Mouse (Mus musculus) ovary, postnatal 36 days (tissue): Measurements from ENCODE around the gene Hoxa5.
A peak's percentile ranks its signal among the peaks of the same experiment; 100 is the strongest.

ENCODE experiments used
- DNase-seq: peaks from one replicate; pipeline ENCODE4 v3.0.0; 2022; ENCODE audit warnings: low spot score, mixed read lengths

Hoxa5 gene

GRCm38 (mm10) chr6:52240389-52241000 is 36.1 kb upstream of the Hoxa5 start, which contains the start of gene Hoxa10:
Gene Hoxa10, minus strand, starts transcription at chr6:52240854.
- DNase-seq = peak; percentile 71

- no peak for DNase-seq
Measured at GRCm38 (mm10) chr6:52239625-52240388, 35.4 kb upstream of the Hoxa5 start.

- DNase-seq = no peak
Measured at GRCm38 (mm10) chr6:52238976-52239375, 34.6 kb upstream of the Hoxa5 start.

GRCm38 (mm10) chr6:52238155-52238545 is 33.8 kb upstream of the Hoxa5 start:
- no peak for DNase-seq

GRCm38 (mm10) chr6:52237346-52238154 is 33.2 kb upstream of the Hoxa5 start:
- no peak for DNase-seq

- no peak for DNase-seq
Measured at GRCm38 (mm10) chr6:52236806-52237205, 32.4 kb upstream of the Hoxa5 start.

- no peak for DNase-seq
Measured at GRCm38 (mm10) chr6:52235866-52236265, 31.5 kb upstream of the Hoxa5 start.

- no peak for DNase-seq
Measured at GRCm38 (mm10) chr6:52235267-52235666, 30.9 kb upstream of the Hoxa5 start.

GRCm38 (mm10) chr6:52234428-52235140 is 30.2 kb upstream of the Hoxa5 start:
- DNase-seq = no peak

GRCm38 (mm10) chr6:52233546-52234427 is 29.4 kb upstream of the Hoxa5 start:
- DNase-seq = no peak

GRCm38 (mm10) chr6:52232984-52233545 is 28.7 kb upstream of the Hoxa5 start:
- no peak for DNase-seq

- DNase-seq = no peak
Measured at GRCm38 (mm10) chr6:52232568-52232965, 28.2 kb upstream of the Hoxa5 start.

GRCm38 (mm10) chr6:52231885-52232567 is 27.6 kb upstream of the Hoxa5 start:
- DNase-seq = no peak

GRCm38 (mm10) chr6:52230516-52231165 is 26.3 kb upstream of the Hoxa5 start, which contains the start of gene Hoxa9:
Gene Hoxa9, minus strand, starts transcription at chr6:52231089.
- no peak for DNase-seq

- DNase-seq = no peak
Measured at GRCm38 (mm10) chr6:52229558-52230416, 25.4 kb upstream of the Hoxa5 start.

- no peak for DNase-seq
Measured at GRCm38 (mm10) chr6:52228475-52229465, 24.4 kb upstream of the Hoxa5 start.
